Mouse (Mus musculus) lung, postnatal 0 days (tissue): ENCODE results near the gene Pth2. TPM values are rescaled to one million over a fixed set of nuclear protein-coding genes. Genes with fewer than 3 reads are reported as not detected.
A peak's percentile ranks its signal among the peaks of the same experiment; 100 is the strongest.

Experiments used
- ATAC-seq: fragments of 200-750 bp; cut with Nextera tagmentation; 2 replicates; pipeline ENCODE4 v1.8.0; 2017; ENCODE audit warnings: moderate library complexity
- DNase-seq: peaks from one replicate; pipeline ENCODE4 v3.0.0-alpha.2; 2016; ENCODE audit warnings: low spot score
- H3K27ac ChIP-seq: fragments of 300-500 bp; sonication (generic); 2 replicates; pipeline ENCODE4 v1.5.1; 2014; ENCODE audit warnings: antibody characterized with exemption, mild to moderate bottlenecking, low read length, mixed read lengths
- H3K27me3 ChIP-seq: fragments of 300-500 bp; sonication (generic); replicated peaks from 2 replicates; pipeline ENCODE4 v1.6.1; 2014; ENCODE audit warnings: low read length, mixed read lengths; ENCODE audit not compliant: insufficient read depth
- H3K36me3 ChIP-seq: fragments of 300-500 bp; sonication (generic); 2 replicates; pipeline ENCODE4 v1.6.1; 2014; ENCODE audit warnings: low read length, mixed read lengths; ENCODE audit not compliant: insufficient read depth
- H3K4me1 ChIP-seq: fragments of 300-500 bp; sonication (generic); 2 replicates; pipeline ENCODE4 v1.6.1; 2014; ENCODE audit warnings: antibody characterized with exemption, low read depth, low read length, mixed read lengths; ENCODE audit not compliant: insufficient read depth
- H3K4me2 ChIP-seq: fragments of 300-500 bp; sonication (generic); replicated peaks from 2 replicates; pipeline ENCODE4 v1.6.1; 2014; ENCODE audit warnings: low read depth, mild to moderate bottlenecking, low read length, moderate library complexity, mixed read lengths
- H3K4me3 ChIP-seq: fragments of 300-500 bp; sonication (generic); 2 replicates; pipeline ENCODE4 v1.5.1; 2014; ENCODE audit warnings: low read depth, low read length
- H3K9ac ChIP-seq: fragments of 300-500 bp; sonication (generic); replicated peaks from 2 replicates; pipeline ENCODE4 v1.6.1; 2014; ENCODE audit warnings: low read depth, mild to moderate bottlenecking
- H3K9me3 ChIP-seq: fragments of 300-500 bp; sonication (generic); 2 replicates; pipeline ENCODE4 v1.6.1; 2016; ENCODE audit warnings: low read length, mixed read lengths
- CTCF ChIP-seq: IDR thresholded peaks from 2 replicates; pipeline ENCODE4 v1.5.1; 2016; ENCODE audit warnings: antibody characterized with exemption, mild to moderate bottlenecking
- EP300 ChIP-seq: IDR thresholded peaks from 2 replicates; pipeline ENCODE4 v1.6.1; 2016; ENCODE audit warnings: antibody characterized with exemption, mild to moderate bottlenecking, control low read depth
- WGBS: fragments of 180-500 bp; shearing (Covaris S2); extraction: QIAGEN DNeasy Blood & Tissue Kit; methylation state at CpG from one replicate; pipeline ENCODE4 v1.1.7; 2014; 5-methylcytosine and 5-hydroxymethylcytosine counted together
- polyA plus RNA-seq: library from polyadenylated mRNA; unstranded; fragments of >200 nt; fragmentation: Nextera tagmentation; extraction: Ambion mirVana; gene quantifications from 2 replicates; pipeline ENCODE4 v1.2.1, GENCODE M21; 2015

Gene Pth2
- polyA plus RNA-seq, 1 experiment from 2014 or later: not detected

DNA sequence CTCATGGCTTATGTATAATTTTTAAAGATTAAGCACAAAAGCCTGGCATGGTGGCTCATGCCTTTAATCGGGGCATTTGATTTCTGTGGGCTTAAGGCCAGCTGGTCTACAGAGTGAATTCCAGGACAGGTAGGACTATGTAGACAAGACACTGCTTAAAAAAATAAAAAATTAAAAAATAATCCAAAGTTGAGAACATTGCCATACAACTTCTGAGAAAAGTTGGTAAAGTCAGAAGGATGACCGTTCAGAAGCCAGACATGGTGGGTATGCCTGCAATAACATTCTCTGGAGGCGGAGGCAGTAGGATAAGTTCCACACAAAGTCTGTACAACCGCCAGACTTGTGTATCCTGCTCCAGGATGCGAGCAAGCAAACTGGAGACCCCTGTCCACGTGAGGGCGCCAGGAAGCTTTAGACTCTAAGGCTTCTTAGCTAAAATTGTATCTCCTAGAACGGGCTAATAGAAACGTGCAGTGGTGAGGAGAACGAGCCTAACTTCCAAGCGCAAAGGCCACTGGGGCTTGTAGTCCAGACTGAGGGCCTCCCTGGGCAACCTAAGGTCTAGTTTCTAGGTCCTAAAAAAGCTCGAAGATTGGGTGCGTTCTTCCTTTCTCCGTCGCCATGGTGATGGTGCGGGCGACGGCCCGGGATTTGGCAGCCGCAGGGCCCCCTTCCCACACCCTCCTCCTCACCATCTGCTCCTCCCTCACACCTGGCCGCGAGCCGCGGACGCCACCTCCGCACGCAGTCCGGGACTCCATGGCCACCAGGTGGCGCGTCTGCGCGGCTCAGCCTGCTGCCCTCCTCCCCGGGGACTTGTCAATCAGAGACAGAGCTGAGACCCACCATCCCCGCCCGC lies 19.0 kb upstream of the Pth2 start:
- H3K4me3 ChIP-seq: peak overlapping the region; percentile 26
- TF ChIP-seq CTCF: peak; percentile 92
- no peak for TF ChIP-seq EP300
- H3K36me3 ChIP-seq: no peaks in the 10 kb centered on the region
- 4% methylated on average over 35 of the region's 35 CpGs for WGBS
- H3K4me1 ChIP-seq: 0 out of 2 replicates have a peak, but pooled peaks cover 5% of the 10 kb centered on the region
- H3K27ac ChIP-seq: no peak overlapping the region
- H3K27me3 ChIP-seq: peaks cover 35% of the 10 kb centered on the region
- no peak overlapping the region for H3K9ac ChIP-seq
- peak overlapping the region; percentile 69 for H3K4me2 ChIP-seq
- H3K9me3 ChIP-seq: no peaks in the 10 kb centered on the region
- DNase-seq (peak; percentile 93), ATAC-seq (peak; percentile 91)

DNA sequence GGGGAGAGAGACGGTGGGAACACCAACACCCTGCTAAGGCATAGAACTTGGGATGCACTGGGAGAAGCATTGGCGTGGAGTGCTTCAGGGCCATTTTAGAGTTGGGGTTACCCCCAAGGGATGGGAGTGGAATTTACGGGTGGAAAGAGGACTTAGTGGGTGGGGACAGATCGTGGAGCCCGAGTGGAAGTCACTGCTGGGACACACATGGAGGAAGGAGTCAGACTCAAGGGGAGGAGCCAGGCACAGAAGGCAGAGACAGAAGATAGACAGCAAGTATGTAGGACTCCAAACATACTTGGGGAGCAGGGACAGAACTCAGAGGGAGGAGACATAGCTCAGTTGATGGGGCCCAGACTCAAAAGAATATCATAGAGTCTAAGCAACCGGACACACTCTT lies 18.2 kb upstream of the Pth2 start:
- H3K4me3 ChIP-seq: peak overlapping the region; percentile 26; the same call in 1 of the 2 replicates
- peak; percentile 23 for DNase-seq
- ATAC-seq: no peak; the same call in 1 of the 2 replicates
- WGBS: 25% methylated on average over 6 of the region's 6 CpGs
- 0 out of 2 replicates have a peak, but pooled peaks cover 5% of the 10 kb centered on the region for H3K4me1 ChIP-seq
- H3K9me3 ChIP-seq: no peaks in the 10 kb centered on the region
- no peak for TF ChIP-seq CTCF
- no peak for TF ChIP-seq EP300
- no peaks in the 10 kb centered on the region for H3K36me3 ChIP-seq
- no peak overlapping the region for H3K9ac ChIP-seq
- no peak overlapping the region for H3K27ac ChIP-seq
- H3K4me2 ChIP-seq: peak overlapping the region; percentile 69
- H3K27me3 ChIP-seq: peaks cover 41% of the 10 kb centered on the region

DNA sequence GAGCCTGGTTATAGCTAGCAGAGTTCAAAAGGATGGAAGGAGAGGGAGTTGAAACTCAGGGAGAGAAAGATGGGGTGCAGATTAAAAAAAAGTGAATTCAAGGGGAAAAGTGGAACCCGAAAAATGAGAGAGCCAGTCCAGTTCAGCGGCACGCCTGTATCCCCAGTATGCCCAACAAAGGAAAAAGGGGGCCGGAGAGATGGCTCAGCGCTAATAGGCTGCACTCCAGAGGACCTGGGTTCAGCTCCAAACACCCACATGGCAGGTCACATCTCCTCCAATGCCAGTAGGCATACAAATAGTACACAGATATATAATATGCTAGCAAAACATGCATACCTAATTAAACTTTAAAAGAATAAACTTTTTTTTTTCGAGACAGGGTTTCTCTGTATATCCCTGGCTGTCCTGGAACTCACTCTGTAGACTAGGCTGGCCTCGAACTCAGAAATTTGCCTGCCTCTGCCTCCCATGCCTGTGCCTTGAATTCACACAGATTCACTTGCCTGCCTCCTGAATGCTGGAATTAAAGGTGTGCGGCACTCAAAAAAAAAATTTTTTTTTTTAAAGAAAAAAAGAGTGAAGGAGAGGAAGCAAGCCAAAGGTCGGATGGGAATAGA lies 17.7 kb upstream of the Pth2 start:
- H3K9me3 ChIP-seq: no peaks in the 10 kb centered on the region
- DNase-seq: no peak
- 66% methylated on average over 9 of the region's 9 CpGs for WGBS
- no peak overlapping the region for H3K4me2 ChIP-seq
- TF ChIP-seq EP300 (no peak), CTCF (no peak)
- H3K4me3 ChIP-seq: no peak overlapping the region
- no peaks in the 10 kb centered on the region for H3K36me3 ChIP-seq
- H3K27ac ChIP-seq: no peak overlapping the region
- no peak for ATAC-seq
- H3K27me3 ChIP-seq: peaks cover 47% of the 10 kb centered on the region
- H3K4me1 ChIP-seq: 0 out of 2 replicates have a peak, but pooled peaks cover 5% of the 10 kb centered on the region
- no peak overlapping the region for H3K9ac ChIP-seq

DNA sequence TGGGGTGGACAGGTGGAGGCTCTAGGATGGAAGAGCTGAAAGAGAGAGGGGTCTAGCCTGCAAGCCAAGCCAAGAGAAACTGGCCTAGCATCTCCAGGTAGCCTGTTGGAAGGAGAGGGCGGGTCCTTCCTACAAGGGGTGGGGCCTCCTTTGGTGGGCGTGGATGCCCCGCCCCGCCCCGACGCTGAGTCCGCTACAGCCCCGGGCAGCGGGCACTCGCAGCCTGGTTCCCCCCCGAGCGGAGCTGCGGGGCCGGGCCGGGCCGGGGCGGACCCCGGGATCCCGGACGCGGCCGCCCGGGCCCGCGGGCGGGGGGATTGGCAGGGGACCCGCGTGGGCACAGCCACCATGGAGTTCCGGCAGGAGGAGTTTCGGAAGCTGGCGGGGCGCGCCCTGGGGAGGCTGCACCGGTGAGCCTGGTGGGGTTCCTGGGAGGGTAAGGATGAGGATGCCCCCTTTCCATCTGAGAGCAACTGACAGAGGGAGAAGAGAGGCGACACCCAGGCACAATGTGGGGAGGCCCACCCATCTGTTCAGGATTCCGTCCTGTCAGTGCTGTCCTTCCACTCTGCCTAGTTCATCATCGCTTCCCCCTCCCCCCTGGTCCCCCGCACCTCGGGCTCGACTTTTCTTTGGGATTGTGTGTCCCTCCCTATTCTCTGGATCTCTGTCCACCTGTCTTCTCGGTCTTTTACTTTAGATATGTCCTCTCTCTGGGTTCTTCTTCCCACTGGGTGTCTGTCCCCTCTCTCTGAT lies 16.9 kb upstream of the Pth2 start, which contains the start of gene Slc17a7:
Gene Slc17a7 (plus strand): TSS at position 215 of the 756 bp plus-strand sequence.
- Histone ChIP-seq H3K4me1 (0 out of 2 replicates have a peak, but pooled peaks cover 5% of the 10 kb centered on the region), H3K36me3 (no peaks in the 10 kb centered on the region), H3K9ac (no peak within 1 kb of the TSS; the same call in 1 of the 2 replicates), H3K4me3 (peak within 1 kb of the TSS; percentile 39), H3K9me3 (no peaks in the 10 kb centered on the region), H3K27me3 (peaks cover 55% of the 10 kb centered on the region), H3K4me2 (peak within 1 kb of the TSS; percentile 64), H3K27ac (no peak within 1 kb of the TSS)
- DNase-seq (peak; percentile 41), ATAC-seq (no peak; the same call in 1 of the 2 replicates)
- 3% methylated on average over 31 of the region's 41 CpGs for WGBS
- TF ChIP-seq EP300: no peak
- TF ChIP-seq CTCF: no peak

DNA sequence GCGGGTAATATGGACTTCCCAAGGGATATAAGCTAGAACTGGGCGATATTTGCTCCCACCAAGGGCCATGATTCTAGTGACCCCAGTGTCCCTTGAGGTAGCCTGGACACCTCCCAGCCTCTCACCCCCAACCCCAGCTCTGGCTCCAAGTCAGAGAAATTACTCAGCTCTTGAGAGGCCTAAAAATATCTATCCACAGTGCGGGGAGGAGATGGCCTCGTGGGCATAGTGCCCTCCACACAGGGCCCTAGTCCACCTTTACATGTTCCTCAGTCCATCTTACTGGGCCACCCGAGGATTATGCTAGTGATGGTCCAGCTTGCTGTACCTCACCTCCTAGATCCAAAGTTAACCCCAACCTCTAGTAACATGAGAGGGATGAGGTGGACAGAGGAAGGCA lies 16.0 kb upstream of the Pth2 start:
- DNase-seq (no peak), ATAC-seq (no peak)
- H3K4me1 ChIP-seq: 0 out of 2 replicates have a peak, but pooled peaks cover 5% of the 10 kb centered on the region
- H3K9ac ChIP-seq: no peak overlapping the region
- H3K9me3 ChIP-seq: no peaks in the 10 kb centered on the region
- no peaks in the 10 kb centered on the region for H3K36me3 ChIP-seq
- no peak overlapping the region for H3K4me3 ChIP-seq
- H3K27me3 ChIP-seq: peaks cover 64% of the 10 kb centered on the region
- WGBS: 60% methylated on average over 5 of the region's 5 CpGs
- no peak overlapping the region for H3K27ac ChIP-seq
- H3K4me2 ChIP-seq: no peak overlapping the region
- TF ChIP-seq EP300: no peak
- no peak for TF ChIP-seq CTCF

DNA sequence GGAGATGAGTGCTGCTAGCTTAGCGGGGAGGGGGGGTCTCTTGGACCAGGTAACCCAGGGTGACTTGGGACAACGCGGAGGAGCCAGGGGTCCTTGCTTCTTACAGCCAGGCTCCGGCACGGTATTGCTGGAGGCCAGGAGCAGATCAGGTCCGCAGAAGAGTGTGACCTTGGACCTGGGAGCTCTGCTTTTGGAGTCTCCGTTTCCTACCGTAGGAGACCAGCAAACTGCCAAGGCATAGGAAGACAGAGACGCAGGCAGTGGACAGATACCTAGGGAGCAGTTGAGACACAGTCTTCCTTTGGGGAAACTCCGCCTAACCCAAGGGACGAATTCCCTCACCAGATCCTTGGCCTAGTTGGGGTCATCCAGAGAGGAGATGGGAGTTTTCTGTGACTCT lies 15.1 kb upstream of the Pth2 start:
- Histone ChIP-seq H3K36me3 (no peaks in the 10 kb centered on the region), H3K4me1 (0 out of 2 replicates have a peak, but pooled peaks cover 5% of the 10 kb centered on the region), H3K4me2 (no peak overlapping the region), H3K4me3 (no peak overlapping the region), H3K27ac (no peak overlapping the region), H3K9ac (no peak overlapping the region), H3K9me3 (no peaks in the 10 kb centered on the region; the same call in 1 of the 2 replicates), H3K27me3 (peaks cover 69% of the 10 kb centered on the region)
- no peak for TF ChIP-seq EP300
- TF ChIP-seq CTCF: no peak
- DNase-seq (no peak), ATAC-seq (no peak)
- WGBS: 46% methylated on average over 11 of the region's 11 CpGs
